Mouse (Mus musculus): ENCODE measurements at regions not wholly inside any gene's neighbourhood (a gene's known extent, or its start where the extent isn't known, plus 50 kb on each side); places are given as distances from the start of the nearest gene placed in this dataset.

- TF ChIP-seq CTCF (IDR thresholded peaks at IDR 0.05; ENCODE audit: low read depth, low read length) (no peak), TAL1 (conservative IDR thresholded peaks at IDR 0.05; ENCODE audit: low read depth, low read length) (no peak), POLR2AphosphoS5 (IDR thresholded peaks at IDR 0.05; ENCODE audit: insufficient replicate concordance, low read depth, low read length) (no peak)
These were observed 147.6 kb upstream of the Akr1e1 start for GRCm38 (mm10) chr13:4756529-4756928.
